Mouse (Mus musculus): ENCODE data around the gene Rxrg. TPM values are rescaled to one million over a fixed set of nuclear protein-coding genes. Genes with fewer than 3 reads are reported as not detected.

The Rxrg gene
- total RNA-seq, 1 experiment, result 0.45 TPM

DNA sequence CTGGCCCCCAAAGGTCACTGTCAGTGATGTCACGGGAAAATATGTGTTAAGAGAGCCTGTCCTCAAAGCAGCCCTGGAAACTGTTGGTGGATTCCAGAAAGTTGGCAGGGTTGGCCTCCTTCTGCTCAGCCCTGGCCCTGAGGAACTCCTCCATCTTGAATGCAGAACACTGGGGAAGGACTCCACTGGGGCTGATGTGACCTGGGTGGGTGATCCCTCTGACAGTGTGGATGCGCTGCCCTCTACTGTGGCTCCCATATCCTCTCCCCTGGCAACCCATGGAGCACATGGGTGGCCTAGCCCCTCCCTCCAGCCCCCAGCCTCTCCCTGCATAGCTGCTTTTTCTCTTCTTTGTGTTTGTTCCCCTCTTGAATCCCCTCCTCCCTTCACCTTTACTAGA is 31.6 kb upstream of the Rxrg start:
- no peak for TF ChIP-seq ZNF384 (IDR thresholded peaks at IDR 0.05; ENCODE audit: low read depth, low read length)
- no peak for TF ChIP-seq MAFK (IDR thresholded peaks at IDR 0.05; ENCODE audit: insufficient read depth, low read depth, low read length)
- TF ChIP-seq ZC3H11A (IDR thresholded peaks at IDR 0.05; ENCODE audit: borderline replicate concordance, low read depth, low read length), result no peak
- TF ChIP-seq HCFC1 (IDR thresholded peaks at IDR 0.05; ENCODE audit: borderline replicate concordance, insufficient read depth, low read length), result no peak
- no peak for TF ChIP-seq CHD2 (IDR thresholded peaks at IDR 0.05; ENCODE audit: low read depth, low read length)
- no peak for DNase-seq (ENCODE audit: low read depth, low spot score)
- H3K9me3 ChIP-seq (ENCODE audit: control insufficient read depth, insufficient read depth, low read depth, low read length), result no peaks in the 10 kb centered on the region
- in situ Hi-C loops (cut with MboI; ENCODE audit: low sequenced_read_pairs in 2 of 2, unreplicated experiment in 2 of 2), result no loop called here
- H3K9ac ChIP-seq (ENCODE audit: insufficient read depth, low read depth, low read length, poor library complexity, severe bottlenecking), result no peak overlapping the region
- H3K36me3 ChIP-seq (ENCODE audit: control insufficient read depth, insufficient read depth, low read length, poor library complexity, severe bottlenecking), result no peaks in the 10 kb centered on the region
- H3K27ac ChIP-seq (ENCODE audit: insufficient read depth, low read depth, low read length, poor library complexity, severe bottlenecking), result no peak overlapping the region
- H3K4me3 ChIP-seq (ENCODE audit: insufficient read depth in 1 of 2, low read depth in 1 of 2, low read length in 2 of 2, poor library complexity in 1 of 2, severe bottlenecking in 1 of 2), result no peak overlapping the region
- no peaks in the 10 kb centered on the region for H3K4me1 ChIP-seq (ENCODE audit: control insufficient read depth in 2 of 2, insufficient read depth in 2 of 2, low read length in 2 of 2, poor library complexity in 1 of 2)

DNA sequence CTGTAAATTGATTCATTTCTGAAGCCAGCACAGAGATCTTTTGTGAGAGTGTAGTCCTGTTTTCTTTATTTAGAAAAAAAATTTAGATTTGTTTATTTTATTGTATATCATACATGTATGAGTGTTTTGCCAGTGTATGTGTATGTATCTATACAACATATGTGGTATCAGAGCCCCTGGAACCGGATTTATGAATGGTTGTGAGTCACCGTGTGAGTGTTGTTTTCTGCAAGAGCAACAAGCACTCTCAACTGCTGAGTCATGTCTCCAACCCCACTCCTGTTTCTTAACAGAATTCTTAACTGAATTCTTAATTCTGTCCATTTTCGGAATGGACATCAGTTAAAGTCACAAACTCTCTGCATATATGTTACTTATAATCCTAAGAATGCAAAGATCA is 19.1 kb upstream of the Rxrg start:
- TF ChIP-seq ZNF384 (IDR thresholded peaks at IDR 0.05; ENCODE audit: low read depth, low read length), result no peak
- no peak for TF ChIP-seq MAFK (IDR thresholded peaks at IDR 0.05; ENCODE audit: insufficient read depth, low read depth, low read length)
- TF ChIP-seq CHD2 (IDR thresholded peaks at IDR 0.05; ENCODE audit: low read depth, low read length), result no peak
- no peak for TF ChIP-seq ZC3H11A (IDR thresholded peaks at IDR 0.05; ENCODE audit: borderline replicate concordance, low read depth, low read length)
- no peak for TF ChIP-seq HCFC1 (IDR thresholded peaks at IDR 0.05; ENCODE audit: borderline replicate concordance, insufficient read depth, low read length)
- in situ Hi-C loops (cut with MboI; ENCODE audit: low sequenced_read_pairs in 2 of 2, unreplicated experiment in 2 of 2), result no loop called here
- no peaks in the 10 kb centered on the region for H3K36me3 ChIP-seq (ENCODE audit: control insufficient read depth, insufficient read depth, low read length, poor library complexity, severe bottlenecking)
- H3K4me1 ChIP-seq (ENCODE audit: control insufficient read depth in 2 of 2, insufficient read depth in 2 of 2, low read length in 2 of 2, poor library complexity in 1 of 2), result peaks cover 0 to 2% of the 10 kb centered on the region in 2 experiments; a peak in 1 of 4 replicates
- H3K9me3 ChIP-seq (ENCODE audit: control insufficient read depth, insufficient read depth, low read depth, low read length), result no peaks in the 10 kb centered on the region
- H3K27ac ChIP-seq (ENCODE audit: insufficient read depth, low read depth, low read length, poor library complexity, severe bottlenecking), result no peak overlapping the region
- no peak overlapping the region for H3K4me3 ChIP-seq (ENCODE audit: insufficient read depth in 1 of 2, low read depth in 1 of 2, low read length in 2 of 2, poor library complexity in 1 of 2, severe bottlenecking in 1 of 2)
- no peak overlapping the region for H3K9ac ChIP-seq (ENCODE audit: insufficient read depth, low read depth, low read length, poor library complexity, severe bottlenecking)
- DNase-seq (ENCODE audit: low read depth, low spot score), result no peak

DNA sequence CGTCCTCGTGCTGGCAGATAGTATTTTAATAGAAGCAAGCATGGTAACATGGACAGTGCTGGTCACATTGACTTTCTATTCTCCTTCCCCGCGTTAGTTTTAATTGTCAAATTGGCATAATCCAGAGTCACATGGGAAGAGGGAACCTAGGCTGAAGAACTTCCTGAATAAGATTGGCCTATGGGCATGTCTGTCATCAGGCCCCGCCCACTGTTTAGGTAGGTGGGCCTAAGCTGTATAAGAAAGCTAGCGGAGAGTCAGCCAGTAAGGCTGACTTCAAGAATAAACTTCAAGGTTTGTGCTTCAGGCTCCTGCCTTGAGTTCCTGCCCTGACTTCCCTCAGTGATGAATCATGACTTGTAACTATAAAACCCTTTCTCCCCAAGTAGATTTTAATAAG is 15.0 kb upstream of the Rxrg start:
- DNase-seq (ENCODE audit: low read depth, low spot score), result peak; percentile 62
- Histone ChIP-seq H3K9ac (ENCODE audit: insufficient read depth, low read depth, low read length, poor library complexity, severe bottlenecking) (no peak overlapping the region), H3K4me3 (ENCODE audit: insufficient read depth in 1 of 2, low read depth in 1 of 2, low read length in 2 of 2, poor library complexity in 1 of 2, severe bottlenecking in 1 of 2) (0 out of 4 replicates have a peak overlapping the region, but pooled peaks of 1 of the 2 experiments have one; percentile 10), H3K36me3 (ENCODE audit: control insufficient read depth, insufficient read depth, low read length, poor library complexity, severe bottlenecking) (no peaks in the 10 kb centered on the region), H3K4me1 (ENCODE audit: control insufficient read depth in 2 of 2, insufficient read depth in 2 of 2, low read length in 2 of 2, poor library complexity in 1 of 2) (peaks cover 0 to 2% of the 10 kb centered on the region in 2 experiments; a peak in 1 of 4 replicates), H3K9me3 (ENCODE audit: control insufficient read depth, insufficient read depth, low read depth, low read length) (no peaks in the 10 kb centered on the region), H3K27ac (ENCODE audit: insufficient read depth, low read depth, low read length, poor library complexity, severe bottlenecking) (no peak overlapping the region)
- in situ Hi-C loops (cut with MboI; ENCODE audit: low sequenced_read_pairs in 2 of 2, unreplicated experiment in 2 of 2), result no loop called here
- no peak for TF ChIP-seq ZNF384 (IDR thresholded peaks at IDR 0.05; ENCODE audit: low read depth, low read length)
- no peak for TF ChIP-seq MAFK (IDR thresholded peaks at IDR 0.05; ENCODE audit: insufficient read depth, low read depth, low read length)
- TF ChIP-seq HCFC1 (IDR thresholded peaks at IDR 0.05; ENCODE audit: borderline replicate concordance, insufficient read depth, low read length), result no peak
- no peak for TF ChIP-seq ZC3H11A (IDR thresholded peaks at IDR 0.05; ENCODE audit: borderline replicate concordance, low read depth, low read length)
- TF ChIP-seq CHD2 (IDR thresholded peaks at IDR 0.05; ENCODE audit: low read depth, low read length), result no peak

DNA sequence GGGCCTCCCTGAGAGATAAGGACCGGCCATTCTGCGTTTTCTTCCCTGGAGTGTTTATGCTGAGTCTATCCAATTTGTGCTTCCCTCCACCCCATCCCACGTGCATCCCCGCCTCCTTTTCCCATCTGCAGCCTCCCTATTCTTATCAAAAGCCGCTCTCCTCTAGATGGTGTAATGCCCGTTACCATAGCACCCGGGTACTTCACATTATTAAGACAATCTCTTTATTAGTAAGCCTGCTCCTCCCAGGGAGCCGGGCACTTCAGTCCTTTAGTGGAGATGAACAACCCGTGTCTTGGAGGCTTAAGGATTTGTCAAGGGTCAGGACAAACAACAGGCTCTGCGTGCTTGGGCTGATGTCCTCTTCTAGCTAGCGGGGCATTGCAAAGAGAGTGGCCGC is 14.3 kb upstream of the Rxrg start:
- H3K9ac ChIP-seq (ENCODE audit: insufficient read depth, low read depth, low read length, poor library complexity, severe bottlenecking), result no peak overlapping the region
- in situ Hi-C loops (cut with MboI; ENCODE audit: low sequenced_read_pairs in 2 of 2, unreplicated experiment in 2 of 2), result no loop called here
- H3K36me3 ChIP-seq (ENCODE audit: control insufficient read depth, insufficient read depth, low read length, poor library complexity, severe bottlenecking), result no peaks in the 10 kb centered on the region
- H3K9me3 ChIP-seq (ENCODE audit: control insufficient read depth, insufficient read depth, low read depth, low read length), result no peaks in the 10 kb centered on the region
- no peak for DNase-seq (ENCODE audit: low read depth, low spot score)
- H3K27ac ChIP-seq (ENCODE audit: insufficient read depth, low read depth, low read length, poor library complexity, severe bottlenecking), result no peak overlapping the region
- no peak for TF ChIP-seq HCFC1 (IDR thresholded peaks at IDR 0.05; ENCODE audit: borderline replicate concordance, insufficient read depth, low read length)
- H3K4me3 ChIP-seq (ENCODE audit: insufficient read depth in 1 of 2, low read depth in 1 of 2, low read length in 2 of 2, poor library complexity in 1 of 2, severe bottlenecking in 1 of 2), result no peak overlapping the region
- H3K4me1 ChIP-seq (ENCODE audit: control insufficient read depth in 2 of 2, insufficient read depth in 2 of 2, low read length in 2 of 2, poor library complexity in 1 of 2), result peaks cover 0 to 2% of the 10 kb centered on the region in 2 experiments; a peak in 1 of 4 replicates
